Mouse (Mus musculus) activated CD4-positive, CD25-positive, alpha-beta regulatory T cell (primary cell): ENCODE data around the gene Olfr1278. TPM values are rescaled to one million over a fixed set of nuclear protein-coding genes. Genes with fewer than 3 reads are reported as not detected.

Source experiments
- polyA plus RNA-seq, 2 experiments: library from polyadenylated mRNA; unstranded; fragments of 100-300 nt; shearing (Covaris generic); gene quantifications; one replicate each; pipeline ENCODE4 v1.2.1; 2017

Gene Olfr1278
- polyA plus RNA-seq, result not detected

DNA sequence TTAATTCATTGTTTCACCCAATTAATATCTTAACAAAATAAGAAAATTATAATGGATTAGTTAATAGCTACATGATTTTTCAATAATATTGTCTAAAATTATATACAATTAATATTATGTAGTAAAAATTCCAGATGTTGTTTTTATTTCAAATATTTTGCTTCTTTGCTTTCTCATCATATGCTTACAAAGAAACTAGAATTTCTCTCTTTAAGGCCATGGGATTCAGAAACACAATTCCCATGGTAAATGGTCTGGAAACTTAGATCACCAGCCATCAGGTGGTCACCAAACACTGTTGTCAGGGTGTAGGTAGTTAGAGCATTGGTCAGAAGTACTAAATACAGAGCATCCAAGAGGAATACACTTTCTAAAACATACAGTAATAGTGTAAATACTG is at the start of gene Olfr1278:
Gene Olfr1278 (plus strand): TSS at position 301 of the 400 bp plus-strand sequence.

DNA sequence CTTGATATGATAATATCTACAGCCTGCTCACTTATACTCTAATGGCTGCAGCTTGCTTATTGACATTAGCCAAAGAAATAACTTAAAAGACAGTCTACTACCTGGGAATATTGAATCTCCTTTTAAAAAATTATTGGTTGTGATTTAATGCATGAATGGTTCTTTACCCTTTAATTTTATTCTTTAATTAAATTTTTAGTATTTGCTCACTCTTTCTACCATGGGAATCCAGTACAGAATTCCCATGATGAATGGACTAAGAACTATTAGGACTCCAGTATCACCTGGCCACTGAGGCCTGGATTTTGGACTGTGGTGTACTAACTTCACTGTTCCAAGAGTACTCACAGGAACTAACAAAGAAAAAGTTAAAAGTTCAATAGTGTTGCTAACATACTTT is 35.7 kb upstream of the Olfr1278 start, which contains the start of gene Olfr1276:
Gene Olfr1276 (plus strand): TSS at position 301 of the 400 bp plus-strand sequence.

DNA sequence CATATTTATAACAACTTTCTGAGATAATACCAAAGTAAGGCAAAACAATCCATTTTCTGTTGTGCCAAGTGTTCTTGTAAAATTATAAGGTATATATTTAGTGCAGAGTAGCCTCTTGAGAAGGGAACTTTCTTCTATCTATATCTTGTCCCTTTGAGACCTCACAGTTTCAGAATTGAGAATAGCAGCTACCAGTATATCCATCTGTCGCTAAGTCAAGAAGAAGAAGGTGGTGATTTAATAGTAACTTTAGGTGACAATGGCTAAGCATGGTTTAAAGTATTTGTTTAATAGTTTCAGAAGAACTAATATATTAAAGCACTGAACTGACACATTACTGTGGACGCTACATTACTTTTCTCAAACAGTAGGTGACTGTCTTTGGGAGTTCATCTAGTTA is 15.9 kb upstream of the Olfr1278 start, which contains the start of gene Olfr1277:
Gene Olfr1277 (minus strand): TSS at position 101 of the 400 bp plus-strand sequence.

DNA sequence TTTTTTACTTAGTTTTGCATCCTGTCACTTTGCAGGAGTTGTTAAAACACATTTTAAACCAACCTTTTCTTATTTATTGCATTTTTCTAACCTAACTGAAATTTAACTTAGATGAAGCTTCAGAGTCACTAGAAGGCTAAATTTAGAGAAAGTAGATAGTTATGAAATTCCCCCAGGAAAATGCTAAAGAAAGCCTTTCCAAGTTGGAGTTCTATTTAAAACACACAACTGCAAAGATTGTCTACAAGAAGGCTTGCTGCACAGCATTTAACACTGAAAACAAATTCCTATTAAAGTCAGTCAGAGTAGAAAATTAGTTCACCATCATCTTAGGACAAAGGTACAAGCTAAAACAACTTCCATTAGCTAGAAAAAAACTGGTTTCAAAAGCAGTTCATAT is 10.4 kb downstream of the Olfr1278 start, which contains the start of gene Olfr1279:
Gene Olfr1279 (plus strand): TSS at position 262 of the 400 bp plus-strand sequence.

DNA sequence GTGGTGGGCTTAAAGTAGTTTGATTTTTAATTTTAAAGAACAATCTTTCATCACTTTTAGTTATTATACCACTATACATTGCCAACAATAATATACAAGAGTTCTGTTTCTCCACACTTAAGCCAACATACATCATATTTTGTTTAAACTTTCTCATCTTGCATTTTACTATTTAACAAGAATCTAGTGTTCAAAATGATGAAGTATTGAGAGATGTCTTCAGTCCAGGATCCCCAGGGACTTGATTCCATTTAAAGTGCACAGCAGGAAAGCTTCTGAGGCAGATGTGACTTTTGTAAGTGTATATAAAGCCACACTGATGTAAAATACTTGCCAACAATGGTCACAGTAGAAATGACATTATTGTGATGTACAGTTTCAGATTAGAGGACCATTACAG is 23.8 kb downstream of the Olfr1278 start, which contains the start of gene Olfr1280:
Gene Olfr1280 (plus strand): TSS at position 301 of the 400 bp plus-strand sequence.

GRCm38 (mm10) chr2:111326220-111326619 is 36.3 kb downstream of the Olfr1278 start, which contains the start of gene Olfr1281:
Gene Olfr1281, plus strand, starts transcription at chr2:111326520.

GRCm38 (mm10) chr2:111335976-111336375 is 46.0 kb downstream of the Olfr1278 start, which contains the start of gene Olfr1282:
Gene Olfr1282, minus strand, starts transcription at chr2:111336076.

Other genes starting within 250 kb of the Olfr1278 start
- gene Gm13941, start 184.2 kb upstream of the Olfr1278 start, polyA plus RNA-seq, result not detected
- gene Gm15130, start 137.2 kb upstream of the Olfr1278 start, polyA plus RNA-seq, result not detected
- gene 4930430A15Rik, start 60.5 kb upstream of the Olfr1278 start, polyA plus RNA-seq, result not detected
- gene Olfr1275, start 54.9 kb upstream of the Olfr1278 start, polyA plus RNA-seq, result not detected
- gene Olfr1276, start 35.6 kb upstream of the Olfr1278 start, polyA plus RNA-seq, result not detected
- under 1 TPM in 1 of 2 experiments, not detected in 1; 0.05 TPM for gene Olfr1277, start 16.0 kb upstream of the Olfr1278 start, polyA plus RNA-seq
- gene Olfr1279, start 10.5 kb downstream of the Olfr1278 start, polyA plus RNA-seq, result not detected
- gene Olfr1280, start 23.9 kb downstream of the Olfr1278 start, polyA plus RNA-seq, result under 1 TPM in 1 of 2 experiments, not detected in 1; 0.02 TPM
- gene Olfr1281, start 36.4 kb downstream of the Olfr1278 start, polyA plus RNA-seq, result not detected
- gene Olfr1282, start 45.9 kb downstream of the Olfr1278 start, polyA plus RNA-seq, result not detected
- not detected for gene Olfr1283, start 76.7 kb downstream of the Olfr1278 start, polyA plus RNA-seq
- gene Olfr1284, start 85.4 kb downstream of the Olfr1278 start, polyA plus RNA-seq, result not detected
- not detected for gene Olfr1286, start 133.0 kb downstream of the Olfr1278 start, polyA plus RNA-seq
- gene Olfr1287, start 159.0 kb downstream of the Olfr1278 start, polyA plus RNA-seq, result not detected
- not detected for gene Olfr1288, start 184.0 kb downstream of the Olfr1278 start, polyA plus RNA-seq
- gene Olfr1289, start 190.7 kb downstream of the Olfr1278 start, polyA plus RNA-seq, result not detected
- not detected for gene Olfr1290, start 203.7 kb downstream of the Olfr1278 start, polyA plus RNA-seq
- gene Olfr1291-ps1, start 207.0 kb downstream of the Olfr1278 start, polyA plus RNA-seq, result under 1 TPM in 1 of 2 experiments, not detected in 1; 0.29 TPM
- gene Olfr1293-ps, start 235.1 kb downstream of the Olfr1278 start, polyA plus RNA-seq, result under 1 TPM in 1 of 2 experiments, not detected in 1; 0.29 TPM